In the genomic region with DNA sequence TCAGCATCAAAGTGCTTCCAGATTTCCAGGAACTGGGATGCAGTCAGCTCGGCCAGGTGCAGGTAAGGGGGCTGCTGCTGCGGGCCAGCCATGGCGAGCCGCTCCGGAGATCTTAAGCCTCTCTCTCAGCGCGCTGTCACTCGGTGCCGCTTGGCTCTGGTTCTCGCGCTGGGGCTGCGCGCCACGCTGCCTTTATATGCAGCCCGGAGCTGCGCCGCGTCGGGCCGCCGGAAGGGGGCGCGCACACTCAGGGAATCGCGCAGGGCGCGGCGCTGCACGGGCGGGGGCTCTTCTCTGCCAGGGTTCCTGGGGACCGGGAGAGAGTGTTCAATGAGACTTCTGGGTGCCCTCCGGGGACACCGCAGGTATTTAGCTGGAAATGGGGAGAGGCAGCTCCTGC, we compare ENCODE assay signal across 9 mouse cellular contexts. TPM values are rescaled to one million over a fixed set of nuclear protein-coding genes. Genes with fewer than 3 reads are reported as not detected.
DNase-seq lines count a peak whose midpoint lies in the region; ATAC-seq lines count a peak whose summit lies in the region.
"Had no signal": no experiment of that assay in that cellular context is flagged by ENCODE, and none has a peak within 500 bp of the region (broad histone marks: within the 10 kb centered on the region; RNA-seq: fewer than 3 reads in every experiment).

A gene (minus strand): TSS at position 165 of the 400 bp plus-strand sequence.

- H3K27me3 ChIP-seq in forebrain, embryonic 15.5 days: peaks cover 13% of the 10 kb centered on the region
- peaks cover 43% of the 10 kb centered on the region for H3K27me3 ChIP-seq in hindbrain, embryonic 13.5 days

- DNase-seq in adrenal gland, adult 2 months: peak; percentile 14
- peak; percentile 85 to 96 for DNase-seq in cerebellum, adult 18-20 months
- DNase-seq in layer of hippocampus, postnatal 36 days: peak; percentile 63 to 71
- peak; percentile 55 to 61 for DNase-seq in lung, postnatal 4 days
- peak; percentile 83 to 89 for DNase-seq in right cerebral cortex, postnatal 10 days (ENCODE audit: low spot score in 2 of 2)
- DNase-seq in spleen, postnatal 36 days (ENCODE audit: low spot score in 2 of 2): no peak

- H3K27ac ChIP-seq in forebrain, embryonic 15.5 days (replicated peaks): no peak within 1 kb of the TSS
- H3K27ac ChIP-seq in hindbrain, embryonic 13.5 days: no peak within 1 kb of the TSS

- peak; percentile 96 for ATAC-seq in forebrain, embryonic 15.5 days (replicated peaks)
- peak; percentile 87 for ATAC-seq in hindbrain, embryonic 13.5 days (ENCODE audit: low FRiP score)

- H3K4me1 ChIP-seq in forebrain, embryonic 15.5 days: peaks cover 11% of the 10 kb centered on the region
- H3K4me1 ChIP-seq in hindbrain, embryonic 13.5 days (replicated peaks): peaks cover 10% of the 10 kb centered on the region

- peak within 1 kb of the TSS; percentile 25; the same call in 1 of the 2 replicates for H3K9ac ChIP-seq in forebrain, embryonic 15.5 days (replicated peaks)
- peak within 1 kb of the TSS; percentile 60 for H3K9ac ChIP-seq in hindbrain, embryonic 13.5 days

- no peaks in the 10 kb centered on the region for H3K9me3 ChIP-seq in forebrain, embryonic 15.5 days
- H3K9me3 ChIP-seq in hindbrain, embryonic 13.5 days: no peaks in the 10 kb centered on the region

- H3K4me3 ChIP-seq in forebrain, embryonic 15.5 days: peak within 1 kb of the TSS; percentile 28
- H3K4me3 ChIP-seq in hindbrain, embryonic 13.5 days: peak within 1 kb of the TSS; percentile 28

- H3K36me3 ChIP-seq in forebrain, embryonic 15.5 days: no peaks in the 10 kb centered on the region
- no peaks in the 10 kb centered on the region for H3K36me3 ChIP-seq in hindbrain, embryonic 13.5 days

- WGBS in forebrain, embryonic 15.5 days: under 1% methylated on average over 33 of the region's 33 CpGs
- under 1% methylated on average over 33 of the region's 33 CpGs for WGBS in hindbrain, embryonic 13.5 days

- peak within 1 kb of the TSS; percentile 43 for H3K4me2 ChIP-seq in forebrain, embryonic 15.5 days (replicated peaks)
- H3K4me2 ChIP-seq in hindbrain, embryonic 13.5 days: peak within 1 kb of the TSS; percentile 51

RNA-seq across cellular contexts. Expression of the gene that starts here (rescaled TPM):
- under 1 TPM; 0.26 to 0.52 TPM for total RNA-seq in adrenal gland, adult 2 months (2021)
- polyA plus RNA-seq in adrenal gland, adult 2 months (2012; rRNA removed): 0.13 TPM in 1 of 2 replicates, not detected in the other
- 79.6 and 85.9 TPM in 2 replicates for polyA plus RNA-seq in forebrain, embryonic 15.5 days (2015; fragmentation: Nextera tagmentation; extraction: Ambion mirVana)
- 53.3 and 69.2 TPM in 2 replicates for polyA plus RNA-seq in hindbrain, embryonic 13.5 days (2015; fragmentation: Nextera tagmentation; extraction: Ambion mirVana)
- total RNA-seq in layer of hippocampus, postnatal 36 days (2021): 10 to 100 TPM; 44.3 to 51.0 TPM
- polyA plus RNA-seq: gonadal fat pad, adult 2 months had no signal

Comparison
In these comparisons a context has a peak if more than half of its experiments do, and no peak if none do; other contexts are left out.
1. RNA of the gene that starts here (total RNA-seq): 44.3 to 51.0 TPM in layer of hippocampus, postnatal 36 days; 0.26 to 0.52 TPM in adrenal gland, adult 2 months; every median in the first group is over 10 times any median in the second.
2. RNA of the gene that starts here (polyA plus RNA-seq): 79.6 to 85.9 TPM in forebrain, embryonic 15.5 days and 53.3 to 69.2 TPM in hindbrain, embryonic 13.5 days; 0.13 TPM in adrenal gland, adult 2 months; every median in the first group is over 10 times any median in the second.
3. Peak in DNase-seq in adrenal gland, adult 2 months; RNA of the gene not detected or under 1 TPM.
4. DNase-seq: peak in cerebellum, adult 18-20 months (2 of 2), layer of hippocampus, postnatal 36 days (2 of 2), lung, postnatal 4 days (2 of 2) and right cerebral cortex, postnatal 10 days (2 of 2); none in spleen, postnatal 36 days (0 of 2).